Mouse (Mus musculus) midbrain, embryonic 16.5 days (tissue): ENCODE measurements around the gene Adgrv1. TPM values are rescaled to one million over a fixed set of nuclear protein-coding genes. Genes with fewer than 3 reads are reported as not detected.
A peak's percentile ranks its signal among the peaks of the same experiment; 100 is the strongest.
"Not testable (repeated sequence)": the region's sequence is repeated elsewhere in the genome, so short reads cannot be mapped to it uniquely, and the experiment has no call there.

ENCODE experiments used
- ATAC-seq: fragments of 200-750 bp; cut with Nextera tagmentation; 2 replicates; pipeline ENCODE4 v1.8.0; 2017; ENCODE audit warnings: moderate TSS enrichment
- H3K27ac ChIP-seq: fragments of 300-500 bp; sonication (generic); 2 replicates; pipeline ENCODE4 v1.5.1; 2014; ENCODE audit warnings: mild to moderate bottlenecking, low read length, mixed read lengths
- H3K27me3 ChIP-seq: fragments of 300-500 bp; sonication (generic); 2 replicates; pipeline ENCODE4 v1.6.1; 2014; ENCODE audit warnings: low read depth, low read length, mixed read lengths; ENCODE audit not compliant: control insufficient read depth, insufficient read depth
- H3K36me3 ChIP-seq: fragments of 300-500 bp; sonication (generic); 2 replicates; pipeline ENCODE4 v1.6.1; 2014; ENCODE audit warnings: mild to moderate bottlenecking, low read length, moderate library complexity, mixed read lengths; ENCODE audit not compliant: control insufficient read depth, insufficient read depth
- H3K4me1 ChIP-seq: fragments of 300-500 bp; sonication (generic); 2 replicates; pipeline ENCODE4 v1.6.1; 2014; ENCODE audit warnings: mild to moderate bottlenecking, low read length, mixed read lengths; ENCODE audit not compliant: control insufficient read depth, insufficient read depth
- H3K4me2 ChIP-seq: fragments of 300-500 bp; sonication (generic); 2 replicates; pipeline ENCODE4 v1.6.1; 2014; ENCODE audit warnings: mild to moderate bottlenecking, low read length, mixed read lengths
- H3K4me3 ChIP-seq: fragments of 300-500 bp; sonication (generic); 2 replicates; pipeline ENCODE4 v1.5.1; 2014; ENCODE audit warnings: low read depth, mild to moderate bottlenecking, low read length, moderate library complexity, mixed read lengths
- H3K9ac ChIP-seq: fragments of 300-500 bp; sonication (generic); 2 replicates; pipeline ENCODE4 v1.6.1; 2014; ENCODE audit warnings: low read depth, low read length, mixed read lengths
- H3K9me3 ChIP-seq: fragments of 300-500 bp; sonication (generic); replicated peaks from 2 replicates; pipeline ENCODE4 v1.6.1; 2014; ENCODE audit warnings: mild to moderate bottlenecking, low read length, mixed read lengths; ENCODE audit not compliant: control insufficient read depth, poor library complexity, severe bottlenecking
- WGBS: fragments of 180-500 bp; shearing (Covaris S2); extraction: QIAGEN DNeasy Blood & Tissue Kit; methylation state at CpG from one replicate; pipeline ENCODE4 v1.1.7; 2014; 5-methylcytosine and 5-hydroxymethylcytosine counted together
- polyA plus RNA-seq: library from polyadenylated mRNA; unstranded; fragments of >200 nt; fragmentation: Nextera tagmentation; extraction: Ambion mirVana; gene quantifications from 2 replicates; pipeline ENCODE4 v1.2.1, GENCODE M21; 2015

The Adgrv1 gene
- polyA plus RNA-seq, 1 experiment from 2014 or later = 6.6 TPM

GRCm38 (mm10) chr13:81630566-81630965, 2.4 kb downstream of the Adgrv1 start:
- no peaks in the 10 kb centered on the region for H3K9me3 ChIP-seq
- 6% methylated on average over 5 of the region's 5 CpGs for WGBS
- H3K27me3 ChIP-seq = no peaks in the 10 kb centered on the region
- no peak overlapping the region for H3K9ac ChIP-seq
- no peaks in the 10 kb centered on the region for H3K36me3 ChIP-seq
- no peak overlapping the region for H3K4me2 ChIP-seq
- no peak for ATAC-seq
- H3K4me3 ChIP-seq = no peak overlapping the region
- peaks cover 3% of the 10 kb centered on the region for H3K4me1 ChIP-seq
- H3K27ac ChIP-seq = no peak overlapping the region

- H3K4me3 ChIP-seq = no peak overlapping the region
- no peak overlapping the region for H3K9ac ChIP-seq
- H3K27ac ChIP-seq = no peak overlapping the region
- H3K4me2 ChIP-seq = no peak overlapping the region
- H3K4me1 ChIP-seq = peaks cover 3% of the 10 kb centered on the region
- no peaks in the 10 kb centered on the region for H3K27me3 ChIP-seq
- H3K9me3 ChIP-seq = no peaks in the 10 kb centered on the region
- 21% methylated on average over 3 of the region's 3 CpGs for WGBS
- H3K36me3 ChIP-seq = no peaks in the 10 kb centered on the region
- no peak for ATAC-seq
These were observed 3.6 kb downstream of the Adgrv1 start for GRCm38 (mm10) chr13:81629395-81629794.

GRCm38 (mm10) chr13:81628631-81629190, 4.2 kb downstream of the Adgrv1 start:
- H3K36me3 ChIP-seq = no peaks in the 10 kb centered on the region
- no peaks in the 10 kb centered on the region for H3K27me3 ChIP-seq
- H3K9ac ChIP-seq = no peak overlapping the region
- no peaks in the 10 kb centered on the region for H3K9me3 ChIP-seq
- H3K27ac ChIP-seq = no peak overlapping the region
- WGBS = 14% methylated on average over 2 of the region's 2 CpGs
- no peak overlapping the region for H3K4me2 ChIP-seq
- no peak for ATAC-seq
- no peak overlapping the region for H3K4me3 ChIP-seq
- peaks cover 3% of the 10 kb centered on the region for H3K4me1 ChIP-seq

GRCm38 (mm10) chr13:81627861-81628260, 5.1 kb downstream of the Adgrv1 start:
- not testable (repeated sequence) for H3K4me3 ChIP-seq, ATAC-seq, H3K4me1 ChIP-seq, H3K9me3 ChIP-seq, H3K27me3 ChIP-seq, H3K4me2 ChIP-seq, H3K36me3 ChIP-seq, H3K27ac ChIP-seq, H3K9ac ChIP-seq
- WGBS = 65% methylated on average over 1 of the region's 1 CpGs

- H3K9me3 ChIP-seq = no peaks in the 10 kb centered on the region; the same call in 1 of the 2 replicates
- H3K27ac ChIP-seq = no peak overlapping the region
- no peak overlapping the region for H3K4me3 ChIP-seq
- no peaks in the 10 kb centered on the region for H3K36me3 ChIP-seq
- H3K4me2 ChIP-seq = no peak overlapping the region
- H3K9ac ChIP-seq = no peak overlapping the region
- H3K4me1 ChIP-seq = no peaks in the 10 kb centered on the region
- ATAC-seq = no peak
- H3K27me3 ChIP-seq = no peaks in the 10 kb centered on the region
- WGBS = 93% methylated on average over 4 of the region's 4 CpGs
These were observed 22.6 kb downstream of the Adgrv1 start for GRCm38 (mm10) chr13:81610349-81610748.

- Histone ChIP-seq H3K4me1 (no peaks in the 10 kb centered on the region), H3K27me3 (no peaks in the 10 kb centered on the region), H3K4me3 (no peak overlapping the region), H3K9ac (no peak overlapping the region), H3K36me3 (no peaks in the 10 kb centered on the region), H3K9me3 (peaks cover 6% of the 10 kb centered on the region), H3K27ac (no peak overlapping the region), H3K4me2 (no peak overlapping the region)
- ATAC-seq = no peak
- WGBS = 90% methylated on average over 2 of the region's 2 CpGs
These were observed 26.0 kb downstream of the Adgrv1 start for GRCm38 (mm10) chr13:81606991-81607390.

- 22% methylated on average over 9 of the region's 9 CpGs for WGBS
- H3K4me3 ChIP-seq = no peak overlapping the region
- no peak overlapping the region for H3K9ac ChIP-seq
- H3K27me3 ChIP-seq = no peaks in the 10 kb centered on the region
- H3K27ac ChIP-seq = no peak overlapping the region
- H3K36me3 ChIP-seq = no peaks in the 10 kb centered on the region
- H3K4me2 ChIP-seq = no peak overlapping the region
- no peaks in the 10 kb centered on the region for H3K9me3 ChIP-seq
- ATAC-seq = no peak
- H3K4me1 ChIP-seq = no peaks in the 10 kb centered on the region
These were observed 35.9 kb downstream of the Adgrv1 start for GRCm38 (mm10) chr13:81596910-81597607.

- 96% methylated on average over 8 of the region's 8 CpGs for WGBS
- no peak for ATAC-seq
- Histone ChIP-seq H3K27ac (no peak overlapping the region), H3K36me3 (no peaks in the 10 kb centered on the region), H3K27me3 (no peaks in the 10 kb centered on the region), H3K4me3 (no peak overlapping the region), H3K9ac (no peak overlapping the region), H3K9me3 (no peaks in the 10 kb centered on the region), H3K4me1 (no peaks in the 10 kb centered on the region), H3K4me2 (no peak overlapping the region)
These were observed 54.3 kb downstream of the Adgrv1 start for GRCm38 (mm10) chr13:81578692-81579091.

- no peaks in the 10 kb centered on the region for H3K4me1 ChIP-seq
- peak overlapping the region; percentile 60 for H3K4me2 ChIP-seq
- H3K27ac ChIP-seq = peak overlapping the region; percentile 26; the same call in 1 of the 2 replicates
- ATAC-seq = peak; percentile 84
- peak overlapping the region; percentile 62 for H3K9ac ChIP-seq
- no peaks in the 10 kb centered on the region for H3K27me3 ChIP-seq
- H3K36me3 ChIP-seq = no peaks in the 10 kb centered on the region
- no peaks in the 10 kb centered on the region for H3K9me3 ChIP-seq
- 16% methylated on average over 12 of the region's 12 CpGs for WGBS
- peak overlapping the region; percentile 41 for H3K4me3 ChIP-seq
These were observed 62.6 kb downstream of the Adgrv1 start for GRCm38 (mm10) chr13:81570241-81570821.
